Mouse (Mus musculus) lung, adult 2 months (tissue): ENCODE measurements around the gene Mum1.

Experiments
- CTCF ChIP-seq: fragments of 200-500 bp; IDR thresholded peaks from 2 replicates; pipeline ENCODE4 v1.5.1; 2011; ENCODE audit warnings: mild to moderate bottlenecking, low read length, control low read depth; ENCODE audit not compliant: insufficient read depth
- POLR2A ChIP-seq: fragments of 200-500 bp; IDR thresholded peaks from 2 replicates; pipeline ENCODE4 v1.6.1; 2011; ENCODE audit warnings: low read depth, mild to moderate bottlenecking, control low read depth, low read length, borderline replicate concordance; ENCODE audit errors: extremely low read depth

- TF ChIP-seq POLR2A (no peak), CTCF (no peak)
Observed at GRCm38 (mm10) chr10:80250573-80250972, 24.3 kb downstream of the Mum1 start.
